Mouse (Mus musculus) kidney, adult 2 months (tissue): ENCODE data around the gene Rrh.

ENCODE experiments used
- CTCF ChIP-seq: fragments of 200-500 bp; conservative IDR thresholded peaks from 2 replicates; pipeline ENCODE4 v1.5.1; 2011; ENCODE audit warnings: low read depth, mild to moderate bottlenecking, control low read depth, low read length, moderate library complexity, mixed read lengths; ENCODE audit not compliant: insufficient read depth, insufficient read length
- POLR2A ChIP-seq: fragments of 200-500 bp; IDR thresholded peaks from one replicate; pipeline ENCODE4 v1.6.1; 2011; ENCODE audit warnings: low read depth, low read length, control low read depth

DNA sequence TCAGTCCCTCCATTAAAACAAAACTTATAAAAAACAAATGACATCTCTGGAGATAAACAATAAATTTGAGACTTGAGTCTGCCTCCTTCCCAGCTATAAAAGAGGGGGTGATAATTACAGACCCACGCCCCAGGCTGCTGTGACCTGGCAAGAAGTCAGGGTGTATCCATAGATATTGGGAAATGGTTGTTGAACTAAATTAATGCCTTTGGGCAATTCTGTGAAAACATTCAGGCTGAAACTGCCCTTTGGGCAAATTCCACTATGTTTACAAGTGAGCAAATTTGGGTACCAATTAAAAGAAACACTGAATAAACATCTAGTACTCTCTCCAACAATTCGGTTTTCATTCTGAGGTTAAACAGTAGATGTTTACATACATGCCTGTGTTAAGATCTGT, 23.4 kb downstream of the Rrh start:
- no peak for TF ChIP-seq CTCF
- no peak for TF ChIP-seq POLR2A
